Mouse (Mus musculus) CD8-positive naive resting alpha-beta T cell, adult 57 days (primary cell): ENCODE measurements around the gene Pthlh. TPM values are rescaled to one million over a fixed set of nuclear protein-coding genes. Genes with fewer than 3 reads are reported as not detected.

Source experiments
- total RNA-seq: library from RNA; stranded (reverse); gene quantifications from one replicate; pipeline ENCODE4 v1.2.4, GENCODE M21; 2023

The Pthlh gene
- total RNA-seq = not detected

GRCm38 (mm10) chr6:147263587-147264565 is at the start of gene Pthlh:
Gene Pthlh (minus strand): TSS chr6:147264183.

Other genes with a start within 250 kb of the Pthlh start
- gene Rep15, start 231.6 kb downstream of the Pthlh start, total RNA-seq = 0.70 TPM
- gene Mrps35, start 221.4 kb downstream of the Pthlh start, total RNA-seq = 35.3 TPM
- not detected for gene Mansc4, start 177.2 kb downstream of the Pthlh start, total RNA-seq
- 12.5 TPM for gene Klhl42, start 172.8 kb downstream of the Pthlh start, total RNA-seq
- gene Ccdc91, start 211.6 kb upstream of the Pthlh start, total RNA-seq = 18.8 TPM